Mouse (Mus musculus) Patski (cell line): Measurements from ENCODE around the gene 9330161L09Rik. TPM values are rescaled to one million over a fixed set of nuclear protein-coding genes. Genes with fewer than 3 reads are reported as not detected.

Experiments
- ATAC-seq: fragments of 100-300 bp; one replicate; pipeline ENCODE4 v1.8.0; 2021
- CTCF ChIA-PET: fragments of 350-600 bp; sonication (Branson Sonifier 250); formaldehyde crosslinking; loops from one replicate; lab custom pipeline; 2022; ENCODE audit warnings: inconsistent platforms; lab: Charles Lee
- POLR2A ChIA-PET: fragments of 350-600 bp; sonication (Branson Sonifier 250); formaldehyde crosslinking; loops from one replicate; lab custom pipeline; 2022; ENCODE audit warnings: antibody characterized with exemption, inconsistent platforms; lab: Charles Lee
- DNase-seq: peaks from one replicate; pipeline ENCODE4 v3.0.0-alpha.2; 2011; ENCODE audit warnings: low read depth, low spot score
- H3K27me3 ChIP-seq: fragments of 371-371 bp; one replicate; pipeline ENCODE4 v1.5.1; 2021
- CTCF ChIP-seq: fragments of 100-300 bp; IDR thresholded peaks from one replicate; pipeline ENCODE4 v1.5.1; 2021
- in situ Hi-C: fragments of 300-500 bp; cut with MboI; formaldehyde crosslinking; loops from 3 replicates; pipeline ENCODE4 v1.11.1; 2018; ENCODE audit warnings: low pct_unique_long_range_greater_than_20kb, mixed read lengths
- polyA plus RNA-seq: library from polyadenylated mRNA; unstranded; gene quantifications from one replicate; pipeline ENCODE4 v1.2.3, GENCODE M21; 2021

The 9330161L09Rik gene
- polyA plus RNA-seq, 1 experiment from 2014 or later: 2.0 TPM

GRCm38 (mm10) chr12:103433430-103433829 lies 25.8 kb upstream of the 9330161L09Rik start:
- no peak for TF ChIP-seq CTCF
- ChIA-PET POLR2A (no interaction called here), CTCF (interaction anchor here (1.2 to 2.3 kb wide), 2 partner anchors 8 to 54 kb away, joined by 3 to 8 read pairs; partner anchors contain the start of gene Ddx24)
- ATAC-seq (no peak), DNase-seq (no peak)
- in situ Hi-C loops: no loop called here
- H3K27me3 ChIP-seq: peaks cover 4% of the 10 kb centered on the region

GRCm38 (mm10) chr12:103426710-103427109 lies 19.1 kb upstream of the 9330161L09Rik start:
- POLR2A ChIA-PET: no interaction called here
- ATAC-seq: no peak

GRCm38 (mm10) chr12:103425729-103426470 lies 18.3 kb upstream of the 9330161L09Rik start, which contains the start of gene Ddx24:
TSS of gene Ddx24 (minus strand) at chr12:103425830.
- ChIA-PET CTCF (interaction anchor here (0.8 to 2.0 kb wide), 8 partner anchors 9 to 285 kb away, joined by 3 to 13 read pairs (median 4); partner anchors contain the start of genes 9330161L09Rik, Ifi27 and Ifi27l2a), POLR2A (no interaction called here)
- in situ Hi-C loops: loop anchor here (5.0 to 10.0 kb wide), 2 partner anchors 66 to 279 kb away; no protein-coding TSS in a partner anchor
- peak; percentile 95 for TF ChIP-seq CTCF
- ATAC-seq: peak; percentile 99
- DNase-seq: peak; percentile 87
- H3K27me3 ChIP-seq: peaks cover 4% of the 10 kb centered on the region

More at GRCm38 (mm10) chr12:103426710-103427109, 19.1 kb upstream of the 9330161L09Rik start:
- peak; percentile 12 for TF ChIP-seq CTCF
- H3K27me3 ChIP-seq: peaks cover 4% of the 10 kb centered on the region
- CTCF ChIA-PET: interaction anchor here (0.9 to 1.4 kb wide), 2 partner anchors 66 to 125 kb away, joined by 3 to 13 read pairs; no protein-coding TSS in a partner anchor
- in situ Hi-C loops: loop anchor here (5.0 to 10.0 kb wide), 2 partner anchors 66 to 278 kb away; no protein-coding TSS in a partner anchor
- DNase-seq: no peak

GRCm38 (mm10) chr12:103425016-103425728 lies 17.6 kb upstream of the 9330161L09Rik start:
- in situ Hi-C loops: loop anchor here (5.0 to 10.0 kb wide), 2 partner anchors 67 to 280 kb away; no protein-coding TSS in a partner anchor
- no peak for TF ChIP-seq CTCF
- DNase-seq (no peak), ATAC-seq (no peak)
- ChIA-PET CTCF (interaction anchor here (0.8 to 2.0 kb wide), 6 partner anchors 10 to 285 kb away, joined by 4 to 13 read pairs (median 6); partner anchors contain the start of genes 9330161L09Rik, Ifi27 and Ifi27l2a), POLR2A (interaction anchor here (0.7 kb wide), 1 partner anchor 204 kb away, joined by 3 read pairs; no protein-coding TSS in a partner anchor)
- H3K27me3 ChIP-seq: peaks cover 4% of the 10 kb centered on the region

- H3K27me3 ChIP-seq: no peaks in the 10 kb centered on the region
- ChIA-PET CTCF (interaction anchor here (1.9 kb wide), 1 partner anchor 18 kb away, joined by 6 read pairs; the partner anchor contains the start of gene Ddx24), POLR2A (no interaction called here)
- DNase-seq: no peak
- ATAC-seq: no peak
- in situ Hi-C loops: no loop called here
- no peak for TF ChIP-seq CTCF
Observed at GRCm38 (mm10) chr12:103408144-103408543, 524 bp upstream of the 9330161L09Rik start.

GRCm38 (mm10) chr12:103404131-103404530 lies 3.5 kb downstream of the 9330161L09Rik start:
- ChIA-PET POLR2A (no interaction called here), CTCF (no interaction called here)
- H3K27me3 ChIP-seq: no peaks in the 10 kb centered on the region
- ATAC-seq: no peak
- in situ Hi-C loops: no loop called here
- TF ChIP-seq CTCF: no peak
- no peak for DNase-seq

GRCm38 (mm10) chr12:103396751-103397150 lies 10.9 kb downstream of the 9330161L09Rik start:
- H3K27me3 ChIP-seq: no peaks in the 10 kb centered on the region
- ATAC-seq (no peak), DNase-seq (no peak)
- ChIA-PET POLR2A (no interaction called here), CTCF (interaction anchor here (1.1 kb wide), 1 partner anchor 8 kb away, joined by 3 read pairs; no protein-coding TSS in a partner anchor)
- no peak for TF ChIP-seq CTCF
- in situ Hi-C loops: no loop called here

- in situ Hi-C loops: no loop called here
- POLR2A ChIA-PET: interaction anchor here (0.7 kb wide), 1 partner anchor 232 kb away, joined by 3 read pairs; no protein-coding TSS in a partner anchor
Observed at GRCm38 (mm10) chr12:103395486-103396275, 11.9 kb downstream of the 9330161L09Rik start.

GRCm38 (mm10) chr12:103393528-103393927 lies 14.1 kb downstream of the 9330161L09Rik start:
- POLR2A ChIA-PET: no interaction called here
- no peak for ATAC-seq
- CTCF ChIA-PET: no interaction called here
- no peaks in the 10 kb centered on the region for H3K27me3 ChIP-seq
- no peak for TF ChIP-seq CTCF
- no peak for DNase-seq
- in situ Hi-C loops: no loop called here

More at GRCm38 (mm10) chr12:103395486-103396275, 11.9 kb downstream of the 9330161L09Rik start:
- DNase-seq (no peak), ATAC-seq (peak; percentile 70)
- no peaks in the 10 kb centered on the region for H3K27me3 ChIP-seq
- CTCF ChIA-PET: no interaction called here
- no peak for TF ChIP-seq CTCF
